13 mouse cellular contexts compared by ENCODE assay signal in genomic region chr5:137892954-137893353, GRCm38 (mm10). TPM values are rescaled to one million over a fixed set of nuclear protein-coding genes. Genes with fewer than 3 reads are reported as not detected.
A peak's percentile ranks its signal among the peaks of the same experiment; 100 is the strongest.
DNase-seq lines count a peak whose midpoint lies in the region; ATAC-seq and TF ChIP-seq lines count a peak whose summit lies in the region.
"Had no signal": no experiment of that assay in that cellular context is flagged by ENCODE, and none has a peak within 500 bp of the region (broad histone marks: within the 10 kb centered on the region; RNA-seq: fewer than 3 reads in every experiment).

No protein-coding gene starts in this region.

- H3K4me2 ChIP-seq in embryonic facial prominence, embryonic 11.5 days (ENCODE audit: low read depth, low read length), result no peak overlapping the region
- no peak overlapping the region for H3K4me2 ChIP-seq in liver, embryonic 14.5 days (ENCODE audit: low read depth)
- no peak overlapping the region for H3K4me2 ChIP-seq in liver, embryonic 12.5 days
- H3K4me2 ChIP-seq: limb, embryonic 12.5 days had no signal

- no peak for TF ChIP-seq EP300 in liver, embryonic 14.5 days (IDR thresholded peaks at IDR 0.05; ENCODE audit: low read depth)
- no peak for TF ChIP-seq EP300 in MEL (IDR thresholded peaks at IDR 0.05; ENCODE audit: low read depth in 1 of 2, low read length in 2 of 2)

- 50% methylated on average over 1 of the region's 1 CpGs for WGBS in embryonic facial prominence, embryonic 11.5 days
- WGBS in embryonic facial prominence, embryonic 10.5 days, result 69% methylated on average over 1 of the region's 1 CpGs
- 35% methylated on average over 1 of the region's 1 CpGs for WGBS in liver, embryonic 14.5 days (ENCODE audit: insufficient replicate concordance)
- 47% methylated on average over 1 of the region's 1 CpGs for WGBS in liver, embryonic 12.5 days (ENCODE audit: insufficient replicate concordance)

- TF ChIP-seq CTCF in liver, embryonic 14.5 days (IDR thresholded peaks at IDR 0.05; ENCODE audit: low read depth), result peak; percentile 55
- peak; percentile 51 to 67 (median 60) for TF ChIP-seq CTCF in MEL (IDR thresholded peaks at IDR 0.05 in 2 of 3, conservative IDR thresholded peaks at IDR 0.05 in 1 of 3; ENCODE audit: control insufficient read depth in 1 of 3, insufficient read depth in 1 of 3, low read depth in 2 of 3, low read length in 3 of 3, poor library complexity in 1 of 3, severe bottlenecking in 1 of 3)

- TF ChIP-seq RAD21 in MEL (IDR thresholded peaks at IDR 0.05; ENCODE audit: low read depth, low read length), result peak; percentile 43

- no peak for TF ChIP-seq POLR2A in MEL (IDR thresholded peaks at IDR 0.05; ENCODE audit: control insufficient read depth in 1 of 2, insufficient read depth in 1 of 2, low read depth in 1 of 2, low read length in 2 of 2, poor library complexity in 1 of 2)

- no peak overlapping the region for H3K27ac ChIP-seq in embryonic facial prominence, embryonic 11.5 days (replicated peaks; ENCODE audit: low read depth, low read length)
- H3K27ac ChIP-seq in embryonic facial prominence, embryonic 10.5 days (replicated peaks), result no peak overlapping the region
- no peak overlapping the region for H3K27ac ChIP-seq in liver, embryonic 14.5 days
- no peak overlapping the region for H3K27ac ChIP-seq in liver, embryonic 12.5 days
- no peak overlapping the region for H3K27ac ChIP-seq in MEL (ENCODE audit: control insufficient read depth, low read depth, low read length)
- H3K27ac ChIP-seq: limb, embryonic 12.5 days had no signal

- no peak for ATAC-seq in embryonic facial prominence, embryonic 11.5 days (replicated peaks; ENCODE audit: insufficient number of reproducible peaks, low FRiP score, low TSS enrichment, low read depth)
- no peak for ATAC-seq in liver, embryonic 14.5 days (ENCODE audit: insufficient read depth)
- ATAC-seq in liver, embryonic 12.5 days, result no peak
- peak; percentile 61; the same call in 1 of the 2 replicates for ATAC-seq in megakaryocyte-erythroid progenitor cell, adult 5-6 weeks (replicated peaks; ENCODE audit: low FRiP score, low TSS enrichment, poor library complexity, severe bottlenecking)

- no peak overlapping the region for H3K4me3 ChIP-seq in embryonic facial prominence, embryonic 11.5 days (ENCODE audit: low read depth, low read length)
- no peak overlapping the region for H3K4me3 ChIP-seq in embryonic facial prominence, embryonic 10.5 days
- no peak overlapping the region for H3K4me3 ChIP-seq in liver, embryonic 14.5 days (ENCODE audit: insufficient read depth in 1 of 2, low read depth in 2 of 2, low read length in 2 of 2)
- H3K4me3 ChIP-seq in liver, embryonic 12.5 days, result no peak overlapping the region
- no peak overlapping the region for H3K4me3 ChIP-seq in MEL (ENCODE audit: control insufficient read depth in 1 of 2, insufficient read depth in 1 of 2, low read depth in 2 of 2, low read length in 2 of 2)
- H3K4me3 ChIP-seq: limb, embryonic 12.5 days had no signal

- H3K4me1 ChIP-seq in embryonic facial prominence, embryonic 11.5 days (ENCODE audit: control insufficient read depth, insufficient read depth, low read length), result no peaks in the 10 kb centered on the region
- no peaks in the 10 kb centered on the region for H3K4me1 ChIP-seq in embryonic facial prominence, embryonic 10.5 days
- H3K4me1 ChIP-seq in liver, embryonic 14.5 days (replicated peaks; ENCODE audit: control insufficient read depth in 2 of 2, insufficient read depth in 2 of 2, low read length in 1 of 2), result no peaks in the 10 kb centered on the region
- H3K4me1 ChIP-seq in liver, embryonic 12.5 days, result no peaks in the 10 kb centered on the region
- no peaks in the 10 kb centered on the region for H3K4me1 ChIP-seq in MEL (ENCODE audit: control insufficient read depth in 1 of 2, insufficient read depth in 2 of 2, low read length in 2 of 2)
- H3K4me1 ChIP-seq: limb, embryonic 12.5 days had no signal

- no peaks in the 10 kb centered on the region for H3K36me3 ChIP-seq in embryonic facial prominence, embryonic 11.5 days (replicated peaks; ENCODE audit: control insufficient read depth, insufficient read depth, low read depth, low read length)
- H3K36me3 ChIP-seq in embryonic facial prominence, embryonic 10.5 days (replicated peaks), result no peaks in the 10 kb centered on the region
- no peaks in the 10 kb centered on the region for H3K36me3 ChIP-seq in liver, embryonic 14.5 days (replicated peaks; ENCODE audit: control insufficient read depth, insufficient read depth, low read depth)
- H3K36me3 ChIP-seq in liver, embryonic 12.5 days, result no peaks in the 10 kb centered on the region
- no peaks in the 10 kb centered on the region for H3K36me3 ChIP-seq in MEL (ENCODE audit: control insufficient read depth in 1 of 2, insufficient read depth in 2 of 2, low read length in 2 of 2)
- H3K36me3 ChIP-seq: limb, embryonic 12.5 days had no signal

- H3K79me2 ChIP-seq in MEL (ENCODE audit: control insufficient read depth, insufficient read depth, low read length, poor library complexity), result no peaks in the 10 kb centered on the region

- H3K9me3 ChIP-seq in embryonic facial prominence, embryonic 11.5 days (replicated peaks; ENCODE audit: control insufficient read depth, low read length), result no peaks in the 10 kb centered on the region
- no peaks in the 10 kb centered on the region for H3K9me3 ChIP-seq in embryonic facial prominence, embryonic 10.5 days
- H3K9me3 ChIP-seq in liver, embryonic 14.5 days (ENCODE audit: control insufficient read depth, low read length), result no peaks in the 10 kb centered on the region
- H3K9me3 ChIP-seq in liver, embryonic 12.5 days (replicated peaks), result no peaks in the 10 kb centered on the region
- no peaks in the 10 kb centered on the region for H3K9me3 ChIP-seq in MEL (replicated peaks; ENCODE audit: insufficient read depth, low read length)
- H3K9me3 ChIP-seq: limb, embryonic 12.5 days had no signal

- no peak overlapping the region for H3K9ac ChIP-seq in embryonic facial prominence, embryonic 11.5 days (replicated peaks; ENCODE audit: low read length)
- H3K9ac ChIP-seq in liver, embryonic 14.5 days (replicated peaks), result no peak overlapping the region
- H3K9ac ChIP-seq in liver, embryonic 12.5 days, result no peak overlapping the region
- H3K9ac ChIP-seq in MEL (ENCODE audit: control insufficient read depth, low read depth, low read length, poor library complexity, severe bottlenecking), result no peak overlapping the region
- H3K9ac ChIP-seq: limb, embryonic 12.5 days had no signal

- no peaks in the 10 kb centered on the region for H3K27me3 ChIP-seq in embryonic facial prominence, embryonic 11.5 days (ENCODE audit: control insufficient read depth, insufficient read depth, low read length)
- H3K27me3 ChIP-seq in embryonic facial prominence, embryonic 10.5 days (replicated peaks; ENCODE audit: low read depth, poor library complexity, severe bottlenecking), result no peaks in the 10 kb centered on the region
- no peaks in the 10 kb centered on the region for H3K27me3 ChIP-seq in liver, embryonic 14.5 days (ENCODE audit: control insufficient read depth, insufficient read depth, low read length)
- H3K27me3 ChIP-seq in liver, embryonic 12.5 days (replicated peaks), result no peaks in the 10 kb centered on the region
- 0 out of 4 replicates have a peak, but pooled peaks cover 0 to 4% of the 10 kb centered on the region in 2 experiments for H3K27me3 ChIP-seq in MEL (ENCODE audit: control insufficient read depth in 1 of 2, insufficient read depth in 2 of 2, low read length in 2 of 2)

- peak; percentile 1 for DNase-seq in embryonic facial prominence, embryonic 11.5 days (ENCODE audit: low spot score)
- no peak for DNase-seq in embryonic facial prominence, embryonic 10.5 days (ENCODE audit: low spot score)
- no peak for DNase-seq in liver, embryonic 14.5 days (ENCODE audit: low read depth in 3 of 3, low spot score in 3 of 3)
- DNase-seq in MEL (ENCODE audit: low read depth, low spot score), result peak; percentile 37
- no peak for DNase-seq in thymus, postnatal 10 days (ENCODE audit: low spot score in 2 of 2)
- no peak for DNase-seq in adrenal gland, postnatal 25 days
- DNase-seq: adrenal gland, adult 2 months; cerebellum, adult 11-12 months; lung, postnatal 4 days; thymus, postnatal 14 days had no signal

RNA-seq across cellular contexts. Expression of gene Pilrb2, which starts 21.3 kb away (rescaled TPM):
- not detected in 2 replicates for polyA plus RNA-seq in embryonic facial prominence, embryonic 11.5 days (2014; fragmentation: Nextera tagmentation; extraction: Ambion mirVana)
- polyA plus RNA-seq in embryonic facial prominence, embryonic 10.5 days (2016; fragmentation: Nextera tagmentation; extraction: Ambion mirVana), result not detected in 2 replicates
- 1.3 and 2.0 TPM in 2 replicates for polyA plus RNA-seq in liver, embryonic 14.5 days (2012; rRNA removed)
- 2.7 and 3.5 TPM in 2 replicates for polyA plus RNA-seq in liver, embryonic 14.5 days (2014; fragmentation: Nextera tagmentation; extraction: Ambion mirVana)
- 0.69 and 0.92 TPM in 2 replicates for polyA plus RNA-seq in liver, embryonic 12.5 days (2016; fragmentation: Nextera tagmentation; extraction: Ambion mirVana)
- total RNA-seq in MEL (2012; rRNA removed), result 32.1 and 71.7 TPM in 2 replicates
- polyA plus RNA-seq in MEL (2012; ENCODE audit: insufficient read depth in 1 of 2, insufficient read length in 2 of 2, low read depth in 1 of 2, low replicate concordance in 2 of 2, missing spikeins in 1 of 2), result 10 to 100 TPM in 1 of 2 experiments, not detected in 1; 25.9 TPM
- total RNA-seq in megakaryocyte-erythroid progenitor cell, adult 5-6 weeks (2014; fragmentation: Nextera tagmentation), result 1.5 TPM in 1 of 2 replicates, not detected in the other
- total RNA-seq in megakaryocyte-erythroid progenitor cell, adult 5-6 weeks (2017), result not detected in 2 replicates
- 0.64 and 0.86 TPM in 2 replicates for total RNA-seq in adrenal gland, postnatal 25 days (2021)
- polyA plus RNA-seq: limb, embryonic 12.5 days had no signal

RNA-seq across cellular contexts. Expression of gene Cyp3a13, which starts 28.5 kb away (rescaled TPM):
- polyA plus RNA-seq in embryonic facial prominence, embryonic 11.5 days (2014; fragmentation: Nextera tagmentation; extraction: Ambion mirVana), result not detected in 2 replicates
- polyA plus RNA-seq in embryonic facial prominence, embryonic 10.5 days (2016; fragmentation: Nextera tagmentation; extraction: Ambion mirVana), result not detected in 2 replicates
- 0.83 and 0.87 TPM in 2 replicates for polyA plus RNA-seq in liver, embryonic 14.5 days (2012; rRNA removed)
- polyA plus RNA-seq in liver, embryonic 14.5 days (2014; fragmentation: Nextera tagmentation; extraction: Ambion mirVana), result 3.2 and 3.4 TPM in 2 replicates
- polyA plus RNA-seq in liver, embryonic 12.5 days (2016; fragmentation: Nextera tagmentation; extraction: Ambion mirVana), result 1.0 and 1.3 TPM in 2 replicates
- total RNA-seq in MEL (2012; rRNA removed), result not detected in 2 replicates
- polyA plus RNA-seq in MEL (2012; ENCODE audit: insufficient read depth in 1 of 2, insufficient read length in 2 of 2, low read depth in 1 of 2, low replicate concordance in 2 of 2, missing spikeins in 1 of 2), result not detected
- not detected in 2 replicates for total RNA-seq in megakaryocyte-erythroid progenitor cell, adult 5-6 weeks (2014; fragmentation: Nextera tagmentation)
- not detected in 2 replicates for total RNA-seq in megakaryocyte-erythroid progenitor cell, adult 5-6 weeks (2017)
- 0.90 TPM in 1 of 2 replicates, not detected in the other for total RNA-seq in adrenal gland, postnatal 25 days (2021)
- polyA plus RNA-seq: adrenal gland, adult 2 months; limb, embryonic 12.5 days had no signal

RNA-seq across cellular contexts. Expression of gene Pilrb1, which starts 35.0 kb away (rescaled TPM):
- polyA plus RNA-seq in embryonic facial prominence, embryonic 11.5 days (2014; fragmentation: Nextera tagmentation; extraction: Ambion mirVana), result 0.40 TPM in 1 of 2 replicates, not detected in the other
- polyA plus RNA-seq in embryonic facial prominence, embryonic 10.5 days (2016; fragmentation: Nextera tagmentation; extraction: Ambion mirVana), result 0.16 TPM in 1 of 2 replicates, not detected in the other
- polyA plus RNA-seq in liver, embryonic 14.5 days (2012; rRNA removed), result 2.2 and 3.0 TPM in 2 replicates
- polyA plus RNA-seq in liver, embryonic 14.5 days (2014; fragmentation: Nextera tagmentation; extraction: Ambion mirVana), result 3.1 and 3.8 TPM in 2 replicates
- 1.3 and 1.7 TPM in 2 replicates for polyA plus RNA-seq in liver, embryonic 12.5 days (2016; fragmentation: Nextera tagmentation; extraction: Ambion mirVana)
- 4.4 and 12.1 TPM in 2 replicates for total RNA-seq in MEL (2012; rRNA removed)
- 1 to 10 TPM in 1 of 2 experiments, not detected in 1; 4.5 TPM for polyA plus RNA-seq in MEL (2012; ENCODE audit: insufficient read depth in 1 of 2, insufficient read length in 2 of 2, low read depth in 1 of 2, low replicate concordance in 2 of 2, missing spikeins in 1 of 2)
- total RNA-seq in megakaryocyte-erythroid progenitor cell, adult 5-6 weeks (2014; fragmentation: Nextera tagmentation), result not detected in 2 replicates
- not detected in 2 replicates for total RNA-seq in megakaryocyte-erythroid progenitor cell, adult 5-6 weeks (2017)
- total RNA-seq in adrenal gland, postnatal 25 days (2021), result 0.97 TPM in 1 of 2 replicates, not detected in the other
- polyA plus RNA-seq: limb, embryonic 12.5 days had no signal

RNA-seq across cellular contexts. Expression of gene Pilra, which starts 56.9 kb away (rescaled TPM):
- 0.28 TPM in 1 of 2 replicates, not detected in the other for polyA plus RNA-seq in embryonic facial prominence, embryonic 11.5 days (2014; fragmentation: Nextera tagmentation; extraction: Ambion mirVana)
- polyA plus RNA-seq in embryonic facial prominence, embryonic 10.5 days (2016; fragmentation: Nextera tagmentation; extraction: Ambion mirVana), result 0.28 and 0.79 TPM in 2 replicates
- polyA plus RNA-seq in liver, embryonic 14.5 days (2012; rRNA removed), result 1.5 and 1.7 TPM in 2 replicates
- 2.0 and 2.2 TPM in 2 replicates for polyA plus RNA-seq in liver, embryonic 14.5 days (2014; fragmentation: Nextera tagmentation; extraction: Ambion mirVana)
- polyA plus RNA-seq in liver, embryonic 12.5 days (2016; fragmentation: Nextera tagmentation; extraction: Ambion mirVana), result 1.0 and 1.4 TPM in 2 replicates
- 0.36 and 1.5 TPM in 2 replicates for total RNA-seq in MEL (2012; rRNA removed)
- polyA plus RNA-seq in MEL (2012; ENCODE audit: insufficient read depth in 1 of 2, insufficient read length in 2 of 2, low read depth in 1 of 2, low replicate concordance in 2 of 2, missing spikeins in 1 of 2), result under 1 TPM in 1 of 2 experiments, not detected in 1; 0.89 TPM
- total RNA-seq in megakaryocyte-erythroid progenitor cell, adult 5-6 weeks (2014; fragmentation: Nextera tagmentation), result 6.5 TPM in 1 of 2 replicates, not detected in the other
- total RNA-seq in megakaryocyte-erythroid progenitor cell, adult 5-6 weeks (2017), result not detected in 2 replicates
- total RNA-seq in adrenal gland, postnatal 25 days (2021), result 0.67 and 2.8 TPM in 2 replicates

Comparison
In these comparisons a context has a peak if more than half of its experiments do, and no peak if none do; other contexts are left out.
1. DNase-seq: peak in embryonic facial prominence, embryonic 11.5 days (single experiment) and MEL (single experiment); none in embryonic facial prominence, embryonic 10.5 days (single experiment), liver, embryonic 14.5 days (0 of 3), thymus, postnatal 10 days (0 of 2) and adrenal gland, postnatal 25 days (single experiment).